Mouse (Mus musculus) liver, embryonic 14.5 days (tissue): Measurements from ENCODE around the gene Macrod1.

ENCODE experiments used
- CTCF ChIP-seq: IDR thresholded peaks from 2 replicates; pipeline ENCODE4 v1.5.1; 2016; ENCODE audit warnings: antibody characterized with exemption, low read depth, control low read depth
- EP300 ChIP-seq: IDR thresholded peaks from 2 replicates; pipeline ENCODE4 v1.6.1; 2016; ENCODE audit warnings: antibody characterized with exemption, low read depth

DNA sequence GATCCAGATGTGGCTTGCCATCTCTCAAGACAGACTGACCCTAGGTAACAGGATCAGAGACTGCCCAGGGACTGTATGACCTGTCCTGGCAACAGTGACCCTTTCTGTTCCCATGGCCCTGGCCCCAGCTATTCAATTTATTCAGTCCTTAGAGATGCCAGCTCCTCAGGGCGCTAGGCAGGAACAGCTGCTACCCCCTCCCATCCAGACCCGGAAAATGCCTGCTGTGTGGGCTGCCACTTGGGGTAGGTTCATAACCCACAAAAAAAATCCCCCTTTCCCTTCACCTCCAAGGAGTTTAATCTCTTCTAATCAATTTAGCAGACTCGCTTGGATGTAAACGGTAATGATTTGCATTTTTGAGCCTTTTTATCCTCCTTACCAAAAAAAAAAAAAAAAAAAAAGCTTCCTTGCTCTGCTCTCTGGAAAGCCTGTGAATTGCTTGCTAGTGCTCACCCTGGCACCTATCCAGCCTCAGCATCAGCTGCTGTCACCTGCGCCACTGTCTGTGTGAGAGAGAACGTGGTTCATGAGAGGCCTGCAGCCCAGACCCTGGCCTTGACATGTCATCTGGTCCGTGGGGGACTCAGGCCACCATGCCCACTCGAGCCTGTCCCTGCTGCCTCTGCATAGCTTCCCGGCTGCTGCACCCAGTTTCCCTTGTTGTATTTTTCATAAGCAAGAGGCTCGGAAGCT lies 33.9 kb downstream of the Macrod1 start:
- TF ChIP-seq CTCF (no peak), EP300 (no peak)
